Mouse (Mus musculus): Measurements from ENCODE around the gene Dbt. TPM values are rescaled to one million over a fixed set of nuclear protein-coding genes. Genes with fewer than 3 reads are reported as not detected.

Gene Dbt
- polyA plus RNA-seq, 1 experiment from 2014 or later, result 15.0 TPM

GRCm38 (mm10) chr3:116495671-116496070 lies 17.2 kb upstream of the Dbt start:
- H3K36me3 ChIP-seq (replicated peaks; ENCODE audit: insufficient read depth, low read length), result peaks cover 56% of the 10 kb centered on the region
- no peak overlapping the region for H3K4me3 ChIP-seq (ENCODE audit: low read depth, low read length)
- H3K9me3 ChIP-seq (ENCODE audit: low read length), result no peaks in the 10 kb centered on the region
- no peak overlapping the region for H3K9ac ChIP-seq (replicated peaks)
- ATAC-seq (no peak), DNase-seq (no peak)
- 87% methylated on average over 1 of the region's 1 CpGs for WGBS (ENCODE audit: insufficient replicate concordance)
- no peaks in the 10 kb centered on the region for H3K4me1 ChIP-seq (ENCODE audit: insufficient read depth)
- H3K27me3 ChIP-seq (ENCODE audit: insufficient read depth, low read length), result no peaks in the 10 kb centered on the region
- H3K27ac ChIP-seq (ENCODE audit: low read depth), result no peak overlapping the region
- no peak for TF ChIP-seq EP300 (IDR thresholded peaks at IDR 0.05; ENCODE audit: low read depth)
- no peak for TF ChIP-seq CTCF (IDR thresholded peaks at IDR 0.05; ENCODE audit: low read depth)
- no peak overlapping the region for H3K4me2 ChIP-seq (ENCODE audit: low read depth, low read length)

GRCm38 (mm10) chr3:116507772-116508351 lies 5.0 kb upstream of the Dbt start, which contains the start of gene Rtca:
Gene Rtca, minus strand, starts transcription at chr3:116508208.
- DNase-seq, result peak; percentile 97
- under 1% methylated on average over 44 of the region's 44 CpGs for WGBS (ENCODE audit: insufficient replicate concordance)
- Histone ChIP-seq H3K4me2 (ENCODE audit: low read depth, low read length) (peak within 1 kb of the TSS; percentile 96), H3K27me3 (ENCODE audit: insufficient read depth, low read length) (no peaks in the 10 kb centered on the region), H3K27ac (ENCODE audit: low read depth) (no peak within 1 kb of the TSS; the same call in 1 of the 2 replicates), H3K9ac (replicated peaks) (peak within 1 kb of the TSS; percentile 73), H3K36me3 (replicated peaks; ENCODE audit: insufficient read depth, low read length) (peaks cover 27% of the 10 kb centered on the region), H3K4me1 (ENCODE audit: insufficient read depth) (peaks cover 22% of the 10 kb centered on the region), H3K9me3 (ENCODE audit: low read length) (no peaks in the 10 kb centered on the region), H3K4me3 (ENCODE audit: low read depth, low read length) (peak within 1 kb of the TSS; percentile 77)
- peak; percentile 48; the same call in 1 of the 2 replicates for TF ChIP-seq EP300 (IDR thresholded peaks at IDR 0.05; ENCODE audit: low read depth)
- peak; percentile 96 for TF ChIP-seq CTCF (IDR thresholded peaks at IDR 0.05; ENCODE audit: low read depth)
- peak; percentile 88 for ATAC-seq

- Histone ChIP-seq H3K4me1 (ENCODE audit: insufficient read depth) (peaks cover 21% of the 10 kb centered on the region), H3K36me3 (replicated peaks; ENCODE audit: insufficient read depth, low read length) (no peaks in the 10 kb centered on the region), H3K4me3 (ENCODE audit: low read depth, low read length) (peak overlapping the region; percentile 69), H3K4me2 (ENCODE audit: low read depth, low read length) (peak overlapping the region; percentile 83), H3K27ac (ENCODE audit: low read depth) (peak overlapping the region; percentile 80), H3K9ac (replicated peaks) (no peak overlapping the region), H3K27me3 (ENCODE audit: insufficient read depth, low read length) (no peaks in the 10 kb centered on the region), H3K9me3 (ENCODE audit: low read length) (no peaks in the 10 kb centered on the region)
- ATAC-seq (peak; percentile 24), DNase-seq (no peak)
- WGBS (ENCODE audit: insufficient replicate concordance), result 40% methylated on average over 12 of the region's 12 CpGs
- TF ChIP-seq EP300 (IDR thresholded peaks at IDR 0.05; ENCODE audit: low read depth) (no peak), CTCF (IDR thresholded peaks at IDR 0.05; ENCODE audit: low read depth) (peak; percentile 48)
Measured at GRCm38 (mm10) chr3:116512151-116512903, 543 bp upstream of the Dbt start.

GRCm38 (mm10) chr3:116520141-116520761 lies 7.4 kb downstream of the Dbt start:
- peak; percentile 59 for ATAC-seq
- Histone ChIP-seq H3K36me3 (replicated peaks; ENCODE audit: insufficient read depth, low read length) (0 out of 2 replicates have a peak, but pooled peaks cover 4% of the 10 kb centered on the region), H3K4me2 (ENCODE audit: low read depth, low read length) (no peak overlapping the region), H3K4me3 (ENCODE audit: low read depth, low read length) (no peak overlapping the region), H3K27ac (ENCODE audit: low read depth) (no peak overlapping the region), H3K27me3 (ENCODE audit: insufficient read depth, low read length) (no peaks in the 10 kb centered on the region), H3K4me1 (ENCODE audit: insufficient read depth) (no peaks in the 10 kb centered on the region), H3K9me3 (ENCODE audit: low read length) (no peaks in the 10 kb centered on the region), H3K9ac (replicated peaks) (no peak overlapping the region)
- WGBS (ENCODE audit: insufficient replicate concordance), result 71% methylated on average over 12 of the region's 12 CpGs
- DNase-seq, result no peak
- no peak for TF ChIP-seq EP300 (IDR thresholded peaks at IDR 0.05; ENCODE audit: low read depth)
- no peak for TF ChIP-seq CTCF (IDR thresholded peaks at IDR 0.05; ENCODE audit: low read depth)

- Histone ChIP-seq H3K4me2 (ENCODE audit: low read depth, low read length) (no peak overlapping the region), H3K27ac (ENCODE audit: low read depth) (no peak overlapping the region), H3K9me3 (ENCODE audit: low read length) (no peaks in the 10 kb centered on the region), H3K27me3 (ENCODE audit: insufficient read depth, low read length) (no peaks in the 10 kb centered on the region), H3K4me3 (ENCODE audit: low read depth, low read length) (no peak overlapping the region), H3K36me3 (replicated peaks; ENCODE audit: insufficient read depth, low read length) (peaks cover 4% of the 10 kb centered on the region), H3K4me1 (ENCODE audit: insufficient read depth) (no peaks in the 10 kb centered on the region), H3K9ac (replicated peaks) (no peak overlapping the region)
- DNase-seq (no peak), ATAC-seq (peak; percentile 49; the same call in 1 of the 2 replicates)
- 83% methylated on average over 2 of the region's 5 CpGs for WGBS (ENCODE audit: insufficient replicate concordance)
- TF ChIP-seq EP300 (IDR thresholded peaks at IDR 0.05; ENCODE audit: low read depth), result no peak
- no peak for TF ChIP-seq CTCF (IDR thresholded peaks at IDR 0.05; ENCODE audit: low read depth)
Measured at GRCm38 (mm10) chr3:116529741-116530140, 16.9 kb downstream of the Dbt start.

GRCm38 (mm10) chr3:116530826-116531225 lies 18.0 kb downstream of the Dbt start:
- 82% methylated on average over 4 of the region's 4 CpGs for WGBS (ENCODE audit: insufficient replicate concordance)
- Histone ChIP-seq H3K4me1 (ENCODE audit: insufficient read depth) (no peaks in the 10 kb centered on the region), H3K27me3 (ENCODE audit: insufficient read depth, low read length) (no peaks in the 10 kb centered on the region), H3K9me3 (ENCODE audit: low read length) (no peaks in the 10 kb centered on the region), H3K36me3 (replicated peaks; ENCODE audit: insufficient read depth, low read length) (peaks cover 14% of the 10 kb centered on the region), H3K4me3 (ENCODE audit: low read depth, low read length) (no peak overlapping the region), H3K4me2 (ENCODE audit: low read depth, low read length) (no peak overlapping the region), H3K9ac (replicated peaks) (no peak overlapping the region), H3K27ac (ENCODE audit: low read depth) (no peak overlapping the region)
- no peak for DNase-seq
- ATAC-seq, result no peak
- no peak for TF ChIP-seq EP300 (IDR thresholded peaks at IDR 0.05; ENCODE audit: low read depth)
- no peak for TF ChIP-seq CTCF (IDR thresholded peaks at IDR 0.05; ENCODE audit: low read depth)

Data from liver, postnatal 0 days (tissue).